Mouse (Mus musculus): ENCODE measurements around the gene Carmil1.

GRCm38 (mm10) chr13:24330128-24330527 lies 49.5 kb upstream of the Carmil1 start:
- TF ChIP-seq CTCF (IDR thresholded peaks at IDR 0.05; ENCODE audit: low read depth, low read length) (no peak), POLR2A (IDR thresholded peaks at IDR 0.05; ENCODE audit: extremely low read depth, insufficient read depth, low read length) (0 out of 2 replicates have a peak, but pooled peaks have one; percentile 8)

Data from liver, adult 2 months (tissue).